Mouse (Mus musculus): ENCODE measurements at regions not wholly inside any gene's neighbourhood (a gene's known extent, or its start where the extent isn't known, plus 50 kb on each side); places are given as distances from the start of the nearest gene placed in this dataset.

DNA sequence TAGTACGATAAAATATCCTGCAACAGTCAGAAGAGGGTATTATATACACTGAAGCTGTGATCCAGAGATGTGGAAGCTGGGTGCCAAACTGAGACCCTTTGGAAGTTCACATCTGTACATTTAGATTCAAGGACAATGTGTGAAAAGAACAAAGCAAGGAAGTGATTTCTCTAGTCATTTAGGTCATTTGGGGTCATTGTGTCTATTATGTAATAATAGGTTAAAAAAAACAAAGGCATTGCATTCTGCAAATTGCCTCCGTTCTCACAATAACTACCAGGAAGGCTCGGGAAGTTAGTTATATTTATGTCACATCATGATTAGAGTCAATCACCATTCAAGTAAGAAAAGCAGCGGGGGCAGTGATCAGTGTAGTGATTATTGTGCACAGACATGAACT is 563.3 kb downstream of the Trim52 start:
- Histone ChIP-seq H3K36me3 (ENCODE audit: control insufficient read depth, insufficient read depth, low read length) (no peaks in the 10 kb centered on the region), H3K9ac (ENCODE audit: low read depth, low read length) (no peak overlapping the region), H3K4me3 (no peak overlapping the region), H3K4me1 (ENCODE audit: control insufficient read depth, insufficient read depth, low read length) (no peaks in the 10 kb centered on the region), H3K79me2 (replicated peaks; ENCODE audit: control insufficient read depth, insufficient read depth, low read length) (no peaks in the 10 kb centered on the region), H3K27ac (no peak overlapping the region), H3K27me3 (ENCODE audit: control insufficient read depth, insufficient read depth, low read length) (no peaks in the 10 kb centered on the region)
- no peak for DNase-seq
- WGBS, result 37% methylated on average over 4 of the region's 4 CpGs
- TF ChIP-seq POLR2A (IDR thresholded peaks at IDR 0.05; ENCODE audit: insufficient read depth, low read depth, low read length) (no peak), CTCF (IDR thresholded peaks at IDR 0.05) (no peak), EP300 (IDR thresholded peaks at IDR 0.05; ENCODE audit: insufficient read depth, low read depth, low read length) (no peak)
- intact Hi-C loops (cut with DNase I), result no loop called here

DNA sequence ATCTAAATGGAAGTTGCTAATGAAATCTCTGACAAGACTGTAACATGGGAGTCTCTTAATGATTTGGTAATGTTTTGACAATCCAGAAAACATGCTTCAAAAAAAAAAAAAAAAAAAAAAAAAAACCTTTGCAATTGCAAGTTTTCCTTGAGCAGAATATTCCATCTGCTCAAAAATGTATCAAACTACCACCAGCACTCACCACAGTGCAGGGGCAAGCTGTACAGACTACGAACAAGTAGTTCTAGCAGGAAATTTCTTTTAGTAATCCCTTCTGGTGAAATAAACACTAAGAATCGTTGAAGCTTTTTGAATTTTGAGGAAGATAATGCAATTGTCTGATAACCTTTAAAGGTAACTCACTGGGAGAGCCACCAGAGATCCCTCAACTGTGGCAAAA is 572.0 kb downstream of the Trim52 start:
- Histone ChIP-seq H3K27ac (no peak overlapping the region), H3K4me1 (ENCODE audit: control insufficient read depth, insufficient read depth, low read length) (no peaks in the 10 kb centered on the region), H3K27me3 (ENCODE audit: control insufficient read depth, insufficient read depth, low read length) (no peaks in the 10 kb centered on the region), H3K36me3 (ENCODE audit: control insufficient read depth, insufficient read depth, low read length) (no peaks in the 10 kb centered on the region), H3K9ac (ENCODE audit: low read depth, low read length) (no peak overlapping the region), H3K4me3 (no peak overlapping the region), H3K79me2 (replicated peaks; ENCODE audit: control insufficient read depth, insufficient read depth, low read length) (no peaks in the 10 kb centered on the region)
- intact Hi-C loops (cut with DNase I), result no loop called here
- 59% methylated on average over 2 of the region's 2 CpGs for WGBS
- no peak for DNase-seq
- TF ChIP-seq EP300 (IDR thresholded peaks at IDR 0.05; ENCODE audit: insufficient read depth, low read depth, low read length), result no peak
- TF ChIP-seq CTCF (IDR thresholded peaks at IDR 0.05), result no peak
- TF ChIP-seq POLR2A (IDR thresholded peaks at IDR 0.05; ENCODE audit: insufficient read depth, low read depth, low read length), result no peak

DNA sequence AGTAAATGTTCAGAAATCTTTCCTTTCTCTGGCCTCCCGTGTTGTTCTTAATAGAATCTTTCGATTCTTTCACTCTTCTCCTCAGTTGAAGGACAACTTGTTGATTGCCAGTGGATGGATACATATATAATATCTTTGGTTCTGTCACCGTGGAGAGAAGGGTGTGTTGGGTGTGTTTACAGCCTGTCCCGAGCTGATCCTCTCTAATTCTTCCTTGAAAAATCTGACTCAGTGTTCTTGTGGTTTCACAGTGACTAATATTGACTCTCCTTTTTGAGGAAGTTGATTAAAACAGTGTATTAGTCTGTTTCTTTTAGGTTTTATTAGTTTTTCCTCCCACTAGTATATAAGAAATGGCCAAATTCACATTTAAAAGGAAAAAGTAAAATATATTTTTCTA is 575.2 kb downstream of the Trim52 start:
- TF ChIP-seq POLR2A (IDR thresholded peaks at IDR 0.05; ENCODE audit: insufficient read depth, low read depth, low read length), result no peak
- no peaks in the 10 kb centered on the region for H3K27me3 ChIP-seq (ENCODE audit: control insufficient read depth, insufficient read depth, low read length)
- H3K79me2 ChIP-seq (replicated peaks; ENCODE audit: control insufficient read depth, insufficient read depth, low read length), result no peaks in the 10 kb centered on the region
- DNase-seq, result no peak
- no peaks in the 10 kb centered on the region for H3K36me3 ChIP-seq (ENCODE audit: control insufficient read depth, insufficient read depth, low read length)
- 50% methylated on average over 4 of the region's 4 CpGs for WGBS
- no peak overlapping the region for H3K9ac ChIP-seq (ENCODE audit: low read depth, low read length)
- H3K4me3 ChIP-seq, result no peak overlapping the region
- no peak overlapping the region for H3K27ac ChIP-seq
- no peaks in the 10 kb centered on the region for H3K4me1 ChIP-seq (ENCODE audit: control insufficient read depth, insufficient read depth, low read length)
- intact Hi-C loops (cut with DNase I), result no loop called here

DNA sequence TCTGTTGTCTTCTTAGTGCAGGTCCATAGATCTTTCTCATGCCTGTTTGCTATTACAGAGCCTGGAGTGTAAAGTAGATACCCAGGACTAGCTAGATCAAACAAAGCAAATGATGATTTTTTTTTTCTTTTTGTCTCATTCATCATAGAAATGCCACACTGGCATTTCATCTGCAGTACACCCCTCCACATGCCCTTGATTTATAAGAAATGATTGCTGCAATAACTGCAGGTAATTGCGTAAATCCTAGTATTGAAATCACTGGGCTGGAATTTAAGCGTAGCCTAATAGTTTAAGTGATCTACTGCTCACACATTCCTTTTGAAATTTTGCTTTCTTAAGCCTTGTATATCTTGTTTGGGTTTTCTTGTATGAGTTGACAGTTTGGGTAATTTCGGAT is 581.4 kb downstream of the Trim52 start:
- DNase-seq, result no peak
- H3K4me3 ChIP-seq, result no peak overlapping the region
- no peak for TF ChIP-seq EP300 (IDR thresholded peaks at IDR 0.05; ENCODE audit: insufficient read depth, low read depth, low read length)
- no peak for TF ChIP-seq CTCF (IDR thresholded peaks at IDR 0.05)
- no peak for TF ChIP-seq POLR2A (IDR thresholded peaks at IDR 0.05; ENCODE audit: insufficient read depth, low read depth, low read length)
- 71% methylated on average over 3 of the region's 3 CpGs for WGBS
- no peaks in the 10 kb centered on the region for H3K79me2 ChIP-seq (replicated peaks; ENCODE audit: control insufficient read depth, insufficient read depth, low read length)
- H3K4me1 ChIP-seq (ENCODE audit: control insufficient read depth, insufficient read depth, low read length), result no peaks in the 10 kb centered on the region
- intact Hi-C loops (cut with DNase I), result no loop called here
- H3K27me3 ChIP-seq (ENCODE audit: control insufficient read depth, insufficient read depth, low read length), result no peaks in the 10 kb centered on the region
- no peak overlapping the region for H3K27ac ChIP-seq
- no peaks in the 10 kb centered on the region for H3K36me3 ChIP-seq (ENCODE audit: control insufficient read depth, insufficient read depth, low read length)
- no peak overlapping the region for H3K9ac ChIP-seq (ENCODE audit: low read depth, low read length)

DNA sequence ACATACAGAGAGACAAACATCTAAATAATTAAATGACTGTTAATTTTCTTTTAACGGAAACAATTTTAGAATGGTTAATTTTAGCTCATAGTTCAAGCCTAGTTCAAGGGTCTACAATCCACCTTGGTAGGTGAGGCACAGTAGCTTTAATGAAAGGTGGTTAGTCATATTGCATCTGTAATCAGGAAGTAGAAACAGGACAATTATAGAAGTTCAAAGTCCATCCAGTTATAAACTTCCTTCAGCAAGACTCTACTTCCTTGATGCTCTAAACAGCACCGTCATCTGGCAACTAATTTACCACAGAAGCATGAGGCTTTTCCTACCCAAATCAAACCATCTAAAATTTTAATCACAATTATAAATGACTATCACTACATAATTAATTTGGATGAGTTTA is 608.0 kb downstream of the Trim52 start:
- TF ChIP-seq CTCF (IDR thresholded peaks at IDR 0.05) (no peak), EP300 (IDR thresholded peaks at IDR 0.05; ENCODE audit: insufficient read depth, low read depth, low read length) (no peak), POLR2A (IDR thresholded peaks at IDR 0.05; ENCODE audit: insufficient read depth, low read depth, low read length) (no peak)
- H3K36me3 ChIP-seq (ENCODE audit: control insufficient read depth, insufficient read depth, low read length), result no peaks in the 10 kb centered on the region
- H3K27ac ChIP-seq, result no peak overlapping the region
- DNase-seq, result no peak
- no peak overlapping the region for H3K4me3 ChIP-seq
- intact Hi-C loops (cut with DNase I), result no loop called here
- H3K4me1 ChIP-seq (ENCODE audit: control insufficient read depth, insufficient read depth, low read length), result no peaks in the 10 kb centered on the region
- no peaks in the 10 kb centered on the region for H3K27me3 ChIP-seq (ENCODE audit: control insufficient read depth, insufficient read depth, low read length)
- WGBS, result 81% methylated on average over 2 of the region's 2 CpGs
- no peak overlapping the region for H3K9ac ChIP-seq (ENCODE audit: low read depth, low read length)
- H3K79me2 ChIP-seq (replicated peaks; ENCODE audit: control insufficient read depth, insufficient read depth, low read length), result no peaks in the 10 kb centered on the region

DNA sequence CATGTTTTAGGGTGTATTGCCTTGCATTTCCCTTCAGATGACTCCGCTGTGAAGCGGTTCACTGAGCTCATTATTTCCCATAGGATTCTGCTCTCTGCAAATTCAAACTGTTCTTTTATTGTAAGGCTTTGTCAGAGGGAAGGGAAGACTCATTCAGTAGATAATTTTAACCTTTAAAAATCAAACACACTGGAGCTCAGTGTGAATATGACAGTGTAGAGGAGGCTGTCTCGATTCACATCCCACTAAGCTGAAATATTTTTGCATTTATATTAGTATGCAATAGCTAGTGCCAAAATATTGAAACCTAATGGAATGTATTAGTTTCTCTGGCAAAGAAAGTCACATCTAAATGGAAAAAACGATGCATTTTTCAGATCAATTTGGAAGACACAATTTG is 627.8 kb downstream of the Trim52 start:
- Histone ChIP-seq H3K27ac (no peak overlapping the region), H3K4me1 (ENCODE audit: control insufficient read depth, insufficient read depth, low read length) (no peaks in the 10 kb centered on the region), H3K36me3 (ENCODE audit: control insufficient read depth, insufficient read depth, low read length) (no peaks in the 10 kb centered on the region), H3K79me2 (replicated peaks; ENCODE audit: control insufficient read depth, insufficient read depth, low read length) (no peaks in the 10 kb centered on the region), H3K9ac (ENCODE audit: low read depth, low read length) (no peak overlapping the region), H3K4me3 (no peak overlapping the region), H3K27me3 (ENCODE audit: control insufficient read depth, insufficient read depth, low read length) (no peaks in the 10 kb centered on the region)
- DNase-seq, result no peak
- TF ChIP-seq POLR2A (IDR thresholded peaks at IDR 0.05; ENCODE audit: insufficient read depth, low read depth, low read length), result no peak
- TF ChIP-seq CTCF (IDR thresholded peaks at IDR 0.05), result no peak
- intact Hi-C loops (cut with DNase I), result no loop called here
- WGBS, result 62% methylated on average over 4 of the region's 4 CpGs

DNA sequence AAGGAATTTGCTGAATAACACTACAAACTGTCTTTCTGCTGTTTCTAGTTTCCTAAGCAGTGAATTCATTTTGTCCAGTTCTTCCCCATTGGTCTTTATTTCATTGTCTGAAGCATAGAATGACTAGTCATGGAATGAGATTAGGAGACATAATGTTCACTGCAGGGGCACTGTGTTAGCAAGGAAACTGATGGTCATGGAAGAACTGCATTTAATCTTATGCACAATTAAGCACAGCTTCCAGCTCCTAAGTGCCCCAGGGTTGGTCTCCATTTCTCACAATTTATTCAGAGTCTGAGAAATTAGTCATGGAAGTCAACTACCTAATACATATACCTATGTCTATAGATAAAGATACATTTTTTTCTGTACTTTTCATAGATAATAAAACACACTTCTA is 634.9 kb downstream of the Trim52 start:
- no peak for DNase-seq
- no peaks in the 10 kb centered on the region for H3K4me1 ChIP-seq (ENCODE audit: control insufficient read depth, insufficient read depth, low read length)
- TF ChIP-seq EP300 (IDR thresholded peaks at IDR 0.05; ENCODE audit: insufficient read depth, low read depth, low read length), result no peak
- TF ChIP-seq CTCF (IDR thresholded peaks at IDR 0.05), result no peak
- TF ChIP-seq POLR2A (IDR thresholded peaks at IDR 0.05; ENCODE audit: insufficient read depth, low read depth, low read length), result no peak
- H3K36me3 ChIP-seq (ENCODE audit: control insufficient read depth, insufficient read depth, low read length), result no peaks in the 10 kb centered on the region
- no peaks in the 10 kb centered on the region for H3K27me3 ChIP-seq (ENCODE audit: control insufficient read depth, insufficient read depth, low read length)
- no peaks in the 10 kb centered on the region for H3K79me2 ChIP-seq (replicated peaks; ENCODE audit: control insufficient read depth, insufficient read depth, low read length)
- no peak overlapping the region for H3K27ac ChIP-seq
- intact Hi-C loops (cut with DNase I), result no loop called here
- no peak overlapping the region for H3K4me3 ChIP-seq
- H3K9ac ChIP-seq (ENCODE audit: low read depth, low read length), result no peak overlapping the region

Data from heart, adult 2 months (tissue).